Mouse (Mus musculus) central nervous system, embryonic 14 days (tissue): ENCODE results near the gene Zfp870. TPM values are rescaled to one million over a fixed set of nuclear protein-coding genes. Genes with fewer than 3 reads are reported as not detected.

Experiments
- polyA plus RNA-seq: library from polyadenylated mRNA; depleted of rRNA; stranded (reverse); fragments of >200 nt; gene quantifications from 2 replicates; pipeline ENCODE4 v1.2.3, GENCODE M21; 2012; rRNA removed

Zfp870 gene
- 5.0 and 5.1 TPM in 2 replicates for polyA plus RNA-seq

DNA sequence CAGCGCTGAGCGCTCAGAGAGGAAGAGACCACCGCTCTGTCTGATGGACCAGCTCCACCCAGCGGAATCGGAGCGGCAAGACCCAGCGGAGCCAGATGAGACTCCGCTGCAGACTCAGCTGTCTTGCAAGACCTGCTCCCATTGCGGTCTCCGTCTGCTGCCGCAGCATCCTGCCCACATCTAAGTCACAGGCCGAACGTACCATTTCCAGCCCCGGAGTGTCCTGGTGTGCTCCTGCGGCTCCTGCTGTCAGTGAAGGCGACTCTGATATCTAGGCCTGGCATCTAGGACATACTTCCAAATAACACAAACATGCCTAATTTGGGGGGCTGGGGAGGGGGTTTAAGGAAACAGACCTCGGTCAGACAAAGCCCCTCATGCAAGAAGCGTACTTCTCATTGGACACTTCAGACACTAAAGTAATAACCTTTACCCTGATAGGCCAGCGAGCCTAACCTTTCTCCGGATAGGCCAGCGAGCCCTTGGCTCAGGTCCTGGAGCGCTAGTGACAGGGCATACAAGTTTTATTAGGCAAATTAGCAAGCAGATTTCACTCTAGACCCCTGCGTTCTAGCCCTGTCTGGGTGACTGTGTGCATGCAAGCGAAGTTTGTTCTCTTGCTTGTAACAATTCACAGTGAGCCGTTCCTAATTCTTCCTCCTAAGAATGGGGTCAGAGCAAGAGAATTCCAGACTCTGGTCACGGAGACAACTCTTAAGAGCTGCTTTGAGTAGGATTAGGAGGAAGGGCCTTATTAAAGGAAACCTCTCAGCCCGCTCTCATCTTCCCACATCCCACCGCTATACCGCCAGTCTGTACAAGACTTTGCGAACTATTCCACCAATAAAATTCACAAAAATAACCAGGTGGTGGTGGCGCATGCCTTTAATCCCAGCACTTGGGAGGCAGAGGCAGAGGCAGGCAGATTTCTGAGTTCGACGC is at the start of gene Zfp870:
TSS of gene Zfp870 (minus strand) at position 404 of the 942 bp plus-strand sequence.

DNA sequence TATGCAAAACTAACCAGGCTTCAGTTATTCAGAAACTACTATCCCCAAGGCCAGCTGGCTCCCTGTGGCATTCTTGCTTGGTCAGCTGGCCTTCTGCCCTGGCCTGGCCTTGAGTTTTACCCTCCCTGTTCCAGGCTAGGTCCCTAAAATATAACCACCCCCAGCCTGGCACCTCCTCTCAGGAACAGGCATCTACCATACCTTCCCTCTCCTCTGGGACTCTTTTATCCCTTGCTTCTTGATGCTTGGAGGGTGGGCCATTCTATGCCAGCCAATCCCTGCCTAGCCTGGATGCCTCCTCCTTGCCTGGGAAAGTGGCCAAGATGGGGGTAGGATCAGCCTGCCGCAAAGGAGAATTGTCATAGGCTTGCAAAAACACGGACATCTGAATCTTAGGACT is 25.7 kb upstream of the Zfp870 start, which contains the start of gene Cyp4f14:
TSS of gene Cyp4f14 (minus strand) at position 212 of the 400 bp plus-strand sequence.

DNA sequence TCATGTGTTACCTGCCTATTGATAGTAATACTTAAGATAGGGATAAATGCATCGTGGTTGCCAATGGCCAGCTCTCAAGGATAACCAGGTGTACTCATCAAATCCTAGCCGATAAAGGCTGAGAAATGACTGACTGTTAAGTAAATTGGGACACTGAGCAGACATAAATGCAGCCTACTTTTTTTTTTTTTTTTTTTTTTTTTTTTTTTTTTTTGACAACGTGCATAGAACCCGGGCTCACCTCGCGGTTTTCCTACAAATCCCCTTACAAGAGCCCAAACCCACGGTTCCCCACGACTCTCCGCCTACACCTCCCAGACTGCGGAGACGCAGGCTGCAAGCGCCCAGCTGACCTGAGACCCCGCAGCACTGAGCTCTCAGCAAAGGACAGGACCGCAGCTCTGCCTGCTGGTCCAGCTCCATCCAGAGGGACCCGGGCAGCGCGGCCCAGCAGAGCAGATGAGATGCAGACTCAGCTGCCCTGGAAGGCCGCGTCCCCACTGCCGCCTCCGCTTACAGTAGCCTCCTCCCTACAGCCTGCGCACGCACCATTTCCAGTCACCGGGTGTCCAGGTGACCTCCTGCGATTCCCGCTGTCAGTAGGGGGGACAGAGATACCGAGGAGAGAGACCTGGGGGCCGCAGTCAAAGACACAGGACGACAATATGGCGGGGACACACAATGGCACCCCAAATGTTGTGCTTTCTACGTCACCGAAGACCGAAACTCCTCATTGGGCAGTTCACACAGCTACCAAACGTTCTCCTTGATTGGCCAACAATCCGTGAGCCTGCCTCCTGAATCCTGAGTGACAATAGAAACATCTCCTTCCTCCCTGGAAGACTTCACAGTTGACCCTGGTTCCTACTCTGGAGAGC is 61.7 kb downstream of the Zfp870 start, which contains the start of gene Zfp799:
TSS of gene Zfp799 (minus strand) at position 722 of the 878 bp plus-strand sequence.

Other genes with a start within 250 kb of the Zfp870 start
- gene Cyp4f40, start 232.7 kb downstream of the Zfp870 start, polyA plus RNA-seq = 0.04 and 0.06 TPM in 2 replicates
- gene Cyp4f15, start 206.0 kb downstream of the Zfp870 start, polyA plus RNA-seq = 2.2 and 2.6 TPM in 2 replicates
- gene Zfp871, start 103.4 kb downstream of the Zfp870 start, polyA plus RNA-seq = 23.5 and 25.3 TPM in 2 replicates
- 29.8 and 30.2 TPM in 2 replicates for gene Zfp811, start 81.7 kb downstream of the Zfp870 start, polyA plus RNA-seq
- 16.3 and 17.9 TPM in 2 replicates for gene Zfp799, start 61.4 kb downstream of the Zfp870 start, polyA plus RNA-seq
- 0.04 and 0.09 TPM in 2 replicates for gene Cyp4f14, start 25.7 kb upstream of the Zfp870 start, polyA plus RNA-seq
- 14.2 and 15.9 TPM in 2 replicates for gene Cyp4f13, start 55.8 kb upstream of the Zfp870 start, polyA plus RNA-seq
- gene Zfp472, start 74.2 kb upstream of the Zfp870 start, polyA plus RNA-seq = 4.5 and 4.8 TPM in 2 replicates
- 12.8 TPM in 2 replicates for gene Zfp952, start 101.5 kb upstream of the Zfp870 start, polyA plus RNA-seq
- gene Zfp763, start 141.8 kb upstream of the Zfp870 start, polyA plus RNA-seq = 12.1 and 13.0 TPM in 2 replicates
- gene 4921501E09Rik, start 176.4 kb upstream of the Zfp870 start, polyA plus RNA-seq = not detected in 2 replicates
- gene Zfp563, start 197.7 kb upstream of the Zfp870 start, polyA plus RNA-seq = 11.9 and 14.4 TPM in 2 replicates
- 0.33 TPM in 2 replicates for gene Morc2b, start 248.0 kb upstream of the Zfp870 start, polyA plus RNA-seq